Mouse (Mus musculus) embryonic facial prominence, embryonic 10.5 days (tissue): Measurements from ENCODE around the gene Slc7a15. TPM values are rescaled to one million over a fixed set of nuclear protein-coding genes. Genes with fewer than 3 reads are reported as not detected.

Source experiments
- DNase-seq: peaks from one replicate; pipeline ENCODE4 v3.0.0-alpha.2; 2017; ENCODE audit warnings: low spot score
- H3K27ac ChIP-seq: fragments of 300-500 bp; sonication (generic); replicated peaks from 2 replicates; pipeline ENCODE4 v1.5.1; 2016; ENCODE audit warnings: mild to moderate bottlenecking
- H3K27me3 ChIP-seq: fragments of 300-500 bp; sonication (generic); replicated peaks from 2 replicates; pipeline ENCODE4 v1.6.1; 2016; ENCODE audit warnings: low read depth, mild to moderate bottlenecking; ENCODE audit not compliant: poor library complexity, severe bottlenecking
- H3K36me3 ChIP-seq: fragments of 300-500 bp; sonication (generic); replicated peaks from 2 replicates; pipeline ENCODE4 v1.6.1; 2016; ENCODE audit warnings: mild to moderate bottlenecking, moderate library complexity
- H3K4me1 ChIP-seq: fragments of 300-500 bp; sonication (generic); 2 replicates; pipeline ENCODE4 v1.6.1; 2016
- H3K4me3 ChIP-seq: fragments of 300-500 bp; sonication (generic); 2 replicates; pipeline ENCODE4 v1.5.1; 2016; ENCODE audit warnings: mild to moderate bottlenecking, moderate library complexity
- H3K9me3 ChIP-seq: fragments of 300-500 bp; sonication (generic); 2 replicates; pipeline ENCODE4 v1.6.1; 2016; ENCODE audit warnings: mild to moderate bottlenecking
- WGBS: fragments of 180-500 bp; shearing (Covaris S2); methylation state at CpG from one replicate; pipeline ENCODE4 v1.1.7; 2016; 5-methylcytosine and 5-hydroxymethylcytosine counted together
- polyA plus RNA-seq: library from polyadenylated mRNA; unstranded; fragments of >200 nt; fragmentation: Nextera tagmentation; extraction: Ambion mirVana; gene quantifications from 2 replicates; pipeline ENCODE4 v1.2.1, GENCODE M21; 2016

Slc7a15 gene
- polyA plus RNA-seq, 1 experiment from 2014 or later = not detected

DNA sequence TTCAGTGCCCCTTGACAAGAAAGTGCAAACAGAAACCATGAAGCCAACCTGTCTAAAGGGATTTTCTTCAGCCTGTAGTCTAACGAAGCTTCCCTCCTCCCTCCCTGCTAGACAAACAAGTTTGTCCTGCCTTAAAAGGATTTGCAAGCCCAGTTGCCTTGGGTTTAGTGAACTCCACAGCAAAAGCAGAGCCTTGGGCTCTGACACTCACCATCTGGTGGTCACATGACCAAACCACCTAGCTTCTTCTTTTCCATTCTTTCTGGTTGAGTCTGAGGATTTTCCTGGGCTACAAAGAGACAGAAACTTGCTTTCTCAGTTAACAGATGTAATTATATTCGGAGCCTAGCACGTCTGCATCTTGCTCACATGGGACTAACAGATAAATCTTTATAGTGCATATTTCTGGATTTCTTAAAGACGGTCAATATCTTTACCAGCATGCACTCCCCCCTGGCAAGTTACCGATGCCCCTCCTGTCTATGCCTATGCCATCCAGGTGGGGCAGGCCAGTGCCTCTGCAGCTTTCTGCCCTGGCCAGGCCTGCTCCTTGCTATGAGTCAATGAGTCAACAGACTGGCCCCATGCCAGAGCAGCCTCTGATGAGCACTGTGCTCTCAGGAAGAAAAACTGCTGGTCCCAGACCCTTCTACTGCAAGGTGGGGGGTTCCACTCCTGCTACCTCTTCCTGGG lies 110.8 kb downstream of the Slc7a15 start:
- no peaks in the 10 kb centered on the region for H3K27me3 ChIP-seq
- no peaks in the 10 kb centered on the region for H3K9me3 ChIP-seq
- H3K4me3 ChIP-seq = no peak overlapping the region
- DNase-seq = no peak
- peaks cover 13% of the 10 kb centered on the region for H3K4me1 ChIP-seq
- 67% methylated on average over 5 of the region's 5 CpGs for WGBS
- no peaks in the 10 kb centered on the region for H3K36me3 ChIP-seq
- no peak overlapping the region for H3K27ac ChIP-seq

GRCm38 (mm10) chr12:8487281-8487680 lies 111.6 kb downstream of the Slc7a15 start:
- H3K36me3 ChIP-seq = no peaks in the 10 kb centered on the region
- peaks cover 13% of the 10 kb centered on the region for H3K4me1 ChIP-seq
- H3K4me3 ChIP-seq = no peak overlapping the region
- no peak overlapping the region for H3K27ac ChIP-seq
- H3K9me3 ChIP-seq = no peaks in the 10 kb centered on the region
- 80% methylated on average over 1 of the region's 1 CpGs for WGBS
- DNase-seq = no peak
- no peaks in the 10 kb centered on the region for H3K27me3 ChIP-seq

GRCm38 (mm10) chr12:8485247-8485646 lies 113.6 kb downstream of the Slc7a15 start:
- Histone ChIP-seq H3K27me3 (no peaks in the 10 kb centered on the region), H3K4me1 (peaks cover 12% of the 10 kb centered on the region), H3K27ac (no peak overlapping the region), H3K36me3 (no peaks in the 10 kb centered on the region), H3K9me3 (no peaks in the 10 kb centered on the region), H3K4me3 (no peak overlapping the region)
- WGBS = 80% methylated on average over 7 of the region's 7 CpGs
- no peak for DNase-seq

DNA sequence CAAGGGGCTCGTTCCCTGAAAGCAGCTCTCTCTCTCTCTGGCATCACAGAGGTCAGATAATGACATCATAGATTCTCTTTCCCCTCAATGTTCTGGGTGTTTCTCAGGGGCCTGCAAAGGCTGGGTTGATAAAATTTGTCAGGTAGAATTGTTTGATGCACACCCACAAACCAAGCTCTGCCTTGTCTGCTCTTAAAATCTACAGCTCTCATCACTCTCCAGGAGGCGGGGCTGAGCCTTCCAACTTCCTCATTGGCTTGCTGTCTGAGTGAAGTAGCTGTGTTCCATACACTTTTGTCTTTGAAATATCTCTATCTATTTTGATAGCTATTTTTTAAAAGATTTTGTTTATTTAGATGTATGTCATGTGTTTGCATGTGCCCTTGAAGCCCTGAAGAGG lies 116.7 kb downstream of the Slc7a15 start:
- Histone ChIP-seq H3K36me3 (no peaks in the 10 kb centered on the region), H3K4me1 (peaks cover 5% of the 10 kb centered on the region; the same call in 1 of the 2 replicates), H3K27ac (no peak overlapping the region), H3K9me3 (no peaks in the 10 kb centered on the region), H3K27me3 (no peaks in the 10 kb centered on the region), H3K4me3 (no peak overlapping the region)
- DNase-seq = no peak
- WGBS = 72% methylated on average over 2 of the region's 2 CpGs

Other genes starting within 250 kb of the Slc7a15 start
- gene Rhob, start 99.1 kb downstream of the Slc7a15 start, polyA plus RNA-seq = 24.8 and 26.4 TPM in 2 replicates
- gene Pum2, start 75.1 kb upstream of the Slc7a15 start, polyA plus RNA-seq = 63.9 and 68.4 TPM in 2 replicates
- 157 and 158 TPM in 2 replicates for gene Sdc1, start 172.3 kb upstream of the Slc7a15 start, polyA plus RNA-seq